Mouse (Mus musculus) limb, embryonic 13.5 days (tissue): ENCODE data around the gene Cd38. TPM values are rescaled to one million over a fixed set of nuclear protein-coding genes. Genes with fewer than 3 reads are reported as not detected.

ENCODE experiments used
- ATAC-seq: fragments of 200-750 bp; cut with Nextera tagmentation; 2 replicates; pipeline ENCODE4 v1.8.0; 2017; ENCODE audit warnings: low read depth, moderate number of reproducible peaks, moderate TSS enrichment; ENCODE audit not compliant: low FRiP score
- H3K27ac ChIP-seq: fragments of 300-500 bp; sonication (generic); 2 replicates; pipeline ENCODE4 v1.5.1; 2015; ENCODE audit warnings: inconsistent platforms, mild to moderate bottlenecking, moderate library complexity
- H3K27me3 ChIP-seq: fragments of 300-500 bp; sonication (generic); 2 replicates; pipeline ENCODE4 v1.6.1; 2015; ENCODE audit warnings: mild to moderate bottlenecking, inconsistent platforms
- H3K36me3 ChIP-seq: fragments of 300-500 bp; sonication (generic); 2 replicates; pipeline ENCODE4 v1.6.1; 2015; ENCODE audit warnings: inconsistent platforms, mild to moderate bottlenecking, moderate library complexity
- H3K4me1 ChIP-seq: fragments of 300-500 bp; sonication (generic); 2 replicates; pipeline ENCODE4 v1.6.1; 2015; ENCODE audit warnings: inconsistent platforms
- H3K4me2 ChIP-seq: fragments of 300-500 bp; sonication (generic); replicated peaks from 2 replicates; pipeline ENCODE4 v1.6.1; 2015; ENCODE audit warnings: inconsistent platforms, mild to moderate bottlenecking, moderate library complexity
- H3K4me3 ChIP-seq: fragments of 300-500 bp; sonication (generic); 2 replicates; pipeline ENCODE4 v1.5.1; 2015; ENCODE audit warnings: moderate library complexity, mild to moderate bottlenecking, inconsistent platforms
- H3K9ac ChIP-seq: fragments of 300-500 bp; sonication (generic); 2 replicates; pipeline ENCODE4 v1.6.1; 2015; ENCODE audit warnings: mild to moderate bottlenecking, inconsistent platforms
- H3K9me3 ChIP-seq: fragments of 300-500 bp; sonication (generic); 2 replicates; pipeline ENCODE4 v1.6.1; 2016; ENCODE audit warnings: inconsistent platforms
- WGBS: fragments of 180-500 bp; shearing (Covaris S2); methylation state at CpG from one replicate; pipeline ENCODE4 v1.1.7; 2015; 5-methylcytosine and 5-hydroxymethylcytosine counted together
- polyA plus RNA-seq: library from polyadenylated mRNA; unstranded; fragments of >200 nt; fragmentation: Nextera tagmentation; extraction: Ambion mirVana; gene quantifications from 2 replicates; pipeline ENCODE4 v1.2.1, GENCODE M21; 2015

The Cd38 gene
- 9.6 and 10.0 TPM in 2 replicates for polyA plus RNA-seq

- Histone ChIP-seq H3K36me3 (no peaks in the 10 kb centered on the region), H3K27ac (0 out of 2 replicates have a peak within 1 kb of the TSS, but pooled peaks have one; percentile 4), H3K9me3 (no peaks in the 10 kb centered on the region), H3K27me3 (no peaks in the 10 kb centered on the region), H3K4me3 (peak within 1 kb of the TSS; percentile 45), H3K9ac (peak within 1 kb of the TSS; percentile 70), H3K4me2 (peak within 1 kb of the TSS; percentile 78), H3K4me1 (peaks cover 11% of the 10 kb centered on the region)
- no peak for ATAC-seq
Observed at GRCm38 (mm10) chr5:43868253-43868652, at the start of gene Cd38. Gene Cd38, plus strand, starts transcription at chr5:43868553.

- no peak within 1 kb of the TSS for H3K4me3 ChIP-seq
- 47% methylated on average over 12 of the region's 12 CpGs for WGBS
- H3K9me3 ChIP-seq: no peaks in the 10 kb centered on the region
- 0 out of 2 replicates have a peak within 1 kb of the TSS, but pooled peaks have one; percentile 3 for H3K4me2 ChIP-seq
- ATAC-seq: no peak
- peaks cover 3% of the 10 kb centered on the region; the same call in 1 of the 2 replicates for H3K4me1 ChIP-seq
- no peak within 1 kb of the TSS for H3K27ac ChIP-seq
- H3K36me3 ChIP-seq: no peaks in the 10 kb centered on the region
- H3K9ac ChIP-seq: no peak within 1 kb of the TSS
- 0 out of 2 replicates have a peak, but pooled peaks cover 7% of the 10 kb centered on the region for H3K27me3 ChIP-seq
Observed at GRCm38 (mm10) chr5:43818695-43819094, 49.7 kb upstream of the Cd38 start, which contains the start of gene Bst1. Gene Bst1, plus strand, starts transcription at chr5:43818885.

- H3K36me3 ChIP-seq: no peaks in the 10 kb centered on the region
- ATAC-seq: no peak
- WGBS: 83% methylated on average over 11 of the region's 11 CpGs
Observed at GRCm38 (mm10) chr5:43820785-43821184, 47.6 kb upstream of the Cd38 start.

GRCm38 (mm10) chr5:43821538-43821937 lies 46.8 kb upstream of the Cd38 start, which contains the start of gene Fbxl5:
Gene Fbxl5, minus strand, starts transcription at chr5:43821638.
- H3K4me1 ChIP-seq: peaks cover 3% of the 10 kb centered on the region; the same call in 1 of the 2 replicates
- 0 out of 2 replicates have a peak, but pooled peaks cover 7% of the 10 kb centered on the region for H3K27me3 ChIP-seq
- no peak within 1 kb of the TSS for H3K9ac ChIP-seq
- no peaks in the 10 kb centered on the region for H3K36me3 ChIP-seq
- WGBS: 78% methylated on average over 19 of the region's 19 CpGs
- no peak within 1 kb of the TSS for H3K4me3 ChIP-seq
- ATAC-seq: no peak
- H3K9me3 ChIP-seq: no peaks in the 10 kb centered on the region
- H3K4me2 ChIP-seq: no peak within 1 kb of the TSS
- H3K27ac ChIP-seq: no peak within 1 kb of the TSS

More at GRCm38 (mm10) chr5:43820785-43821184, 47.6 kb upstream of the Cd38 start:
- Histone ChIP-seq H3K4me1 (peaks cover 3% of the 10 kb centered on the region; the same call in 1 of the 2 replicates), H3K9me3 (no peaks in the 10 kb centered on the region), H3K4me3 (no peak overlapping the region), H3K27ac (no peak overlapping the region), H3K4me2 (no peak overlapping the region), H3K9ac (no peak overlapping the region), H3K27me3 (0 out of 2 replicates have a peak, but pooled peaks cover 7% of the 10 kb centered on the region)

- Histone ChIP-seq H3K4me2 (no peak overlapping the region), H3K9ac (no peak overlapping the region), H3K27ac (no peak overlapping the region), H3K9me3 (no peaks in the 10 kb centered on the region), H3K27me3 (0 out of 2 replicates have a peak, but pooled peaks cover 7% of the 10 kb centered on the region), H3K4me3 (no peak overlapping the region), H3K36me3 (no peaks in the 10 kb centered on the region), H3K4me1 (peaks cover 3% of the 10 kb centered on the region; the same call in 1 of the 2 replicates)
- 90% methylated on average over 8 of the region's 8 CpGs for WGBS
- no peak for ATAC-seq
Observed at GRCm38 (mm10) chr5:43822199-43822598, 46.2 kb upstream of the Cd38 start.

- H3K27me3 ChIP-seq: 0 out of 2 replicates have a peak, but pooled peaks cover 7% of the 10 kb centered on the region
- no peak for ATAC-seq
- no peaks in the 10 kb centered on the region for H3K36me3 ChIP-seq
- WGBS: 91% methylated on average over 3 of the region's 3 CpGs
- no peaks in the 10 kb centered on the region for H3K9me3 ChIP-seq
- no peak overlapping the region for H3K27ac ChIP-seq
- H3K4me1 ChIP-seq: peaks cover 3% of the 10 kb centered on the region; the same call in 1 of the 2 replicates
- no peak overlapping the region for H3K4me3 ChIP-seq
- no peak overlapping the region for H3K9ac ChIP-seq
- H3K4me2 ChIP-seq: no peak overlapping the region
Observed at GRCm38 (mm10) chr5:43822824-43823223, 45.5 kb upstream of the Cd38 start.

- Histone ChIP-seq H3K27me3 (no peaks in the 10 kb centered on the region), H3K4me1 (no peaks in the 10 kb centered on the region), H3K36me3 (no peaks in the 10 kb centered on the region), H3K9ac (no peak overlapping the region), H3K9me3 (no peaks in the 10 kb centered on the region), H3K4me2 (no peak overlapping the region), H3K4me3 (no peak overlapping the region), H3K27ac (no peak overlapping the region)
- 83% methylated on average over 3 of the region's 3 CpGs for WGBS
- no peak for ATAC-seq
Observed at GRCm38 (mm10) chr5:43824580-43824979, 43.8 kb upstream of the Cd38 start.

- ATAC-seq: no peak
- WGBS: 74% methylated on average over 2 of the region's 2 CpGs
Observed at GRCm38 (mm10) chr5:43826883-43827282, 41.5 kb upstream of the Cd38 start.

GRCm38 (mm10) chr5:43827366-43827765 lies 41.0 kb upstream of the Cd38 start:
- ATAC-seq: no peak
- no peaks in the 10 kb centered on the region for H3K4me1 ChIP-seq
- H3K27me3 ChIP-seq: no peaks in the 10 kb centered on the region
- WGBS: 42% methylated on average over 9 of the region's 9 CpGs
- H3K27ac ChIP-seq: no peak overlapping the region
- H3K36me3 ChIP-seq: no peaks in the 10 kb centered on the region
- H3K4me2 ChIP-seq: no peak overlapping the region
- H3K9me3 ChIP-seq: no peaks in the 10 kb centered on the region
- H3K9ac ChIP-seq: no peak overlapping the region
- H3K4me3 ChIP-seq: no peak overlapping the region

More at GRCm38 (mm10) chr5:43826883-43827282, 41.5 kb upstream of the Cd38 start:
- no peaks in the 10 kb centered on the region for H3K4me1 ChIP-seq
- no peak overlapping the region for H3K9ac ChIP-seq
- no peaks in the 10 kb centered on the region for H3K36me3 ChIP-seq
- no peak overlapping the region for H3K27ac ChIP-seq
- no peaks in the 10 kb centered on the region for H3K9me3 ChIP-seq
- no peak overlapping the region for H3K4me3 ChIP-seq
- no peaks in the 10 kb centered on the region for H3K27me3 ChIP-seq
- no peak overlapping the region for H3K4me2 ChIP-seq

GRCm38 (mm10) chr5:43836590-43836989 lies 31.8 kb upstream of the Cd38 start:
- 90% methylated on average over 7 of the region's 7 CpGs for WGBS
- H3K4me3 ChIP-seq: no peak overlapping the region
- no peak overlapping the region for H3K9ac ChIP-seq
- no peak overlapping the region for H3K4me2 ChIP-seq
- ATAC-seq: no peak
- no peaks in the 10 kb centered on the region for H3K27me3 ChIP-seq
- H3K4me1 ChIP-seq: no peaks in the 10 kb centered on the region
- H3K9me3 ChIP-seq: no peaks in the 10 kb centered on the region
- H3K36me3 ChIP-seq: no peaks in the 10 kb centered on the region
- no peak overlapping the region for H3K27ac ChIP-seq

- Histone ChIP-seq H3K27ac (no peak overlapping the region), H3K4me3 (no peak overlapping the region), H3K36me3 (no peaks in the 10 kb centered on the region), H3K4me2 (no peak overlapping the region), H3K9me3 (no peaks in the 10 kb centered on the region), H3K9ac (no peak overlapping the region), H3K27me3 (no peaks in the 10 kb centered on the region), H3K4me1 (no peaks in the 10 kb centered on the region)
- ATAC-seq: no peak
- WGBS: 52% methylated on average over 5 of the region's 5 CpGs
Observed at GRCm38 (mm10) chr5:43837372-43837771, 31.0 kb upstream of the Cd38 start.

- no peak overlapping the region for H3K9ac ChIP-seq
- WGBS: 46% methylated on average over 11 of the region's 11 CpGs
- H3K27ac ChIP-seq: no peak overlapping the region
- H3K9me3 ChIP-seq: peaks cover 6% of the 10 kb centered on the region; the same call in 1 of the 2 replicates
- H3K27me3 ChIP-seq: no peaks in the 10 kb centered on the region
- H3K4me1 ChIP-seq: 0 out of 2 replicates have a peak, but pooled peaks cover 3% of the 10 kb centered on the region
- H3K4me2 ChIP-seq: no peak overlapping the region
- no peaks in the 10 kb centered on the region for H3K36me3 ChIP-seq
- no peak overlapping the region for H3K4me3 ChIP-seq
- no peak for ATAC-seq
Observed at GRCm38 (mm10) chr5:43841144-43842010, 27.0 kb upstream of the Cd38 start.
